ENCODE assay signal across 10 mouse cellular contexts in the genomic region with DNA sequence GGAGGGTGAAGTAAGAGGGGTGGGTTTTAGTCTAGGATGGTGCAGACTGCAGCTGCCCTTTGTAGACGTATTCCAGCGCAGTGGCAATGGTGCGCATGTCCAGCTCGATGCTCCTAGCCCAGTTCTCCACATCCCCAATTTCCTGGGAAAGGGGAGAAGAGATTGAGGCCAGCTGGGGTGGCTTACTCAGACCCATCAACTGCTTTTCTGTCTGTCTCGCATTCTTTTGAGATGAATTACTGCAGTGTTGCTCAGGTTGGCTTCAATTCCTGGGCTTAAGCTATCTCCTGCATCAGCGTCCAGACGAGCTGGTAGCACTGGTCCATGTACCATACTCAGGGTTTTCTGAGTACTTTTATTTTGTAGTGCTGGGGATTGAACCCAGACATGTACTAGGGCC. TPM values are rescaled to one million over a fixed set of nuclear protein-coding genes. Genes with fewer than 3 reads are reported as not detected.
DNase-seq lines count a peak whose midpoint lies in the region; ATAC-seq and TF ChIP-seq lines count a peak whose summit lies in the region.
"Had no signal": no experiment of that assay in that cellular context is flagged by ENCODE, and none has a peak within 500 bp of the region (broad histone marks: within the 10 kb centered on the region; RNA-seq: fewer than 3 reads in every experiment).

No protein-coding gene starts in this region.

- H3K79me2 ChIP-seq in heart, adult 2 months (replicated peaks; ENCODE audit: control insufficient read depth, insufficient read depth, low read length): no peaks in the 10 kb centered on the region
- 0 out of 2 replicates have a peak, but pooled peaks cover 2% of the 10 kb centered on the region for H3K79me2 ChIP-seq in liver, adult 2 months (ENCODE audit: control insufficient read depth, insufficient read depth, low read length)

- 71% methylated on average over 7 of the region's 7 CpGs for WGBS in heart, adult 2 months
- 83% methylated on average over 7 of the region's 7 CpGs for WGBS in heart, embryonic 12.5 days
- 89% methylated on average over 7 of the region's 7 CpGs for WGBS in liver, adult 2 months
- 80% methylated on average over 7 of the region's 7 CpGs for WGBS in liver, embryonic 12.5 days (ENCODE audit: insufficient replicate concordance)
- 88% methylated on average over 7 of the region's 7 CpGs for WGBS in hindbrain, embryonic 13.5 days
- WGBS in stomach, embryonic 14.5 days: 78% methylated on average over 7 of the region's 7 CpGs

- no peak overlapping the region for H3K4me3 ChIP-seq in heart, adult 2 months
- H3K4me3 ChIP-seq in heart, embryonic 12.5 days: no peak overlapping the region
- H3K4me3 ChIP-seq in liver, adult 2 months (ENCODE audit: insufficient read depth, low read depth, low read length): no peak overlapping the region
- no peak overlapping the region for H3K4me3 ChIP-seq in liver, embryonic 12.5 days
- H3K4me3 ChIP-seq in hindbrain, embryonic 13.5 days: no peak overlapping the region
- no peak overlapping the region for H3K4me3 ChIP-seq in stomach, embryonic 14.5 days (ENCODE audit: low read depth, low read length)

- TF ChIP-seq POLR2A in heart, adult 2 months (IDR thresholded peaks at IDR 0.05; ENCODE audit: insufficient read depth, low read depth, low read length): no peak
- TF ChIP-seq POLR2A in liver, adult 2 months (IDR thresholded peaks at IDR 0.05; ENCODE audit: extremely low read depth, insufficient read depth, low read length): no peak

- no peak for DNase-seq in heart, adult 2 months
- no peak for DNase-seq in liver, adult 2 months (ENCODE audit: extremely low read depth, low read depth, low spot score)
- DNase-seq in left cerebral cortex, postnatal 14 days (ENCODE audit: low spot score in 2 of 2): no peak
- DNase-seq: gastrocnemius, postnatal 25 days had no signal

- peaks cover 13% of the 10 kb centered on the region for H3K4me1 ChIP-seq in heart, adult 2 months (ENCODE audit: control insufficient read depth, insufficient read depth, low read length)
- peaks cover 43% of the 10 kb centered on the region for H3K4me1 ChIP-seq in heart, embryonic 12.5 days (replicated peaks)
- H3K4me1 ChIP-seq in liver, adult 2 months (ENCODE audit: control insufficient read depth, insufficient read depth, low read length): peaks cover 30% of the 10 kb centered on the region
- peaks cover 45% of the 10 kb centered on the region for H3K4me1 ChIP-seq in liver, embryonic 12.5 days
- H3K4me1 ChIP-seq in hindbrain, embryonic 13.5 days (replicated peaks): peaks cover 61% of the 10 kb centered on the region
- peaks cover 32% of the 10 kb centered on the region for H3K4me1 ChIP-seq in stomach, embryonic 14.5 days (ENCODE audit: control insufficient read depth, insufficient read depth, low read length)

- H3K9me3 ChIP-seq in heart, embryonic 12.5 days (replicated peaks): no peaks in the 10 kb centered on the region
- no peaks in the 10 kb centered on the region for H3K9me3 ChIP-seq in liver, embryonic 12.5 days (replicated peaks)
- H3K9me3 ChIP-seq in hindbrain, embryonic 13.5 days: no peaks in the 10 kb centered on the region
- H3K9me3 ChIP-seq in stomach, embryonic 14.5 days (ENCODE audit: control insufficient read depth, low read depth, low read length): no peaks in the 10 kb centered on the region

- TF ChIP-seq EP300 in heart, adult 2 months (IDR thresholded peaks at IDR 0.05; ENCODE audit: insufficient read depth, low read depth, low read length): no peak

- ATAC-seq in heart, embryonic 12.5 days (ENCODE audit: insufficient number of reproducible peaks, low FRiP score): no peak
- no peak for ATAC-seq in liver, embryonic 12.5 days
- no peak for ATAC-seq in hindbrain, embryonic 13.5 days (ENCODE audit: low FRiP score)
- no peak for ATAC-seq in stomach, embryonic 14.5 days (ENCODE audit: insufficient number of reproducible peaks, insufficient read depth, low FRiP score, low read depth)
- ATAC-seq in megakaryocyte progenitor cell, adult 5-6 weeks (replicated peaks; ENCODE audit: poor library complexity): no peak

- H3K4me2 ChIP-seq in heart, embryonic 12.5 days: no peak overlapping the region
- no peak overlapping the region for H3K4me2 ChIP-seq in liver, embryonic 12.5 days
- no peak overlapping the region for H3K4me2 ChIP-seq in hindbrain, embryonic 13.5 days
- H3K4me2 ChIP-seq in stomach, embryonic 14.5 days (replicated peaks; ENCODE audit: low read depth, low read length): no peak overlapping the region
- H3K4me2 ChIP-seq: liver, embryonic 11.5 days had no signal

- H3K9ac ChIP-seq in heart, adult 2 months (ENCODE audit: low read depth, low read length): no peak overlapping the region
- no peak overlapping the region for H3K9ac ChIP-seq in heart, embryonic 12.5 days
- H3K9ac ChIP-seq in liver, adult 2 months (ENCODE audit: low read depth, low read length): no peak overlapping the region
- H3K9ac ChIP-seq in liver, embryonic 12.5 days: no peak overlapping the region
- peak overlapping the region; percentile 35 for H3K9ac ChIP-seq in hindbrain, embryonic 13.5 days
- H3K9ac ChIP-seq in stomach, embryonic 14.5 days (replicated peaks; ENCODE audit: low read depth, low read length): no peak overlapping the region

- peak overlapping the region; percentile 57 for H3K27ac ChIP-seq in heart, adult 2 months
- H3K27ac ChIP-seq in heart, embryonic 12.5 days (ENCODE audit: poor library complexity, severe bottlenecking): no peak overlapping the region
- H3K27ac ChIP-seq in liver, adult 2 months (replicated peaks; ENCODE audit: insufficient read depth, low read depth, low read length): peak overlapping the region; percentile 61; the same call in 1 of the 2 replicates
- no peak overlapping the region for H3K27ac ChIP-seq in liver, embryonic 12.5 days
- H3K27ac ChIP-seq in hindbrain, embryonic 13.5 days: peak overlapping the region; percentile 74
- peak overlapping the region; percentile 66; the same call in 1 of the 2 replicates for H3K27ac ChIP-seq in stomach, embryonic 14.5 days (ENCODE audit: low read length)

- H3K36me3 ChIP-seq in heart, adult 2 months (ENCODE audit: control insufficient read depth, insufficient read depth, low read length): no peaks in the 10 kb centered on the region
- peaks cover 32% of the 10 kb centered on the region for H3K36me3 ChIP-seq in heart, embryonic 12.5 days
- no peaks in the 10 kb centered on the region for H3K36me3 ChIP-seq in liver, adult 2 months (ENCODE audit: control insufficient read depth, insufficient read depth, low read length)
- peaks cover 26% of the 10 kb centered on the region for H3K36me3 ChIP-seq in liver, embryonic 12.5 days
- peaks cover 30% of the 10 kb centered on the region for H3K36me3 ChIP-seq in hindbrain, embryonic 13.5 days
- peaks cover 15% of the 10 kb centered on the region for H3K36me3 ChIP-seq in stomach, embryonic 14.5 days (ENCODE audit: control insufficient read depth, insufficient read depth, low read length)

- intact Hi-C loops in heart, adult 2 months (cut with DNase I): loop anchor here (5.0 kb wide), 1 partner anchor 57 kb away; no protein-coding TSS in a partner anchor
- intact Hi-C loops in left cerebral cortex, postnatal 14 days (cut with DNase I): loop anchor here (5.0 kb wide), 1 partner anchor 57 kb away; no protein-coding TSS in a partner anchor

- no peak for TF ChIP-seq CTCF in heart, adult 2 months (IDR thresholded peaks at IDR 0.05)
- no peak for TF ChIP-seq CTCF in liver, adult 2 months (IDR thresholded peaks at IDR 0.05; ENCODE audit: low read depth, low read length)

- H3K27me3 ChIP-seq in heart, adult 2 months (ENCODE audit: control insufficient read depth, insufficient read depth, low read length): no peaks in the 10 kb centered on the region
- no peaks in the 10 kb centered on the region for H3K27me3 ChIP-seq in heart, embryonic 12.5 days (replicated peaks)
- H3K27me3 ChIP-seq in liver, adult 2 months (ENCODE audit: control insufficient read depth, insufficient read depth, low read length): no peaks in the 10 kb centered on the region
- 0 out of 2 replicates have a peak, but pooled peaks cover 8% of the 10 kb centered on the region for H3K27me3 ChIP-seq in liver, embryonic 12.5 days (replicated peaks)
- H3K27me3 ChIP-seq in hindbrain, embryonic 13.5 days: no peaks in the 10 kb centered on the region
- no peaks in the 10 kb centered on the region for H3K27me3 ChIP-seq in stomach, embryonic 14.5 days (ENCODE audit: control insufficient read depth, insufficient read depth, low read length)

RNA-seq across cellular contexts. Expression of a gene that starts 2.7 kb away (rescaled TPM):
- 1 to 10 TPM; 5.2 to 5.9 TPM for total RNA-seq in heart, adult 2 months (2021)
- 19.4 and 24.9 TPM in 2 replicates for polyA plus RNA-seq in heart, adult 2 months (2012; rRNA removed)
- polyA plus RNA-seq in heart, embryonic 12.5 days (2016; fragmentation: Nextera tagmentation; extraction: Ambion mirVana): 6.0 and 6.3 TPM in 2 replicates
- total RNA-seq in liver, adult 2 months (2014; rRNA removed): 30.4 and 33.8 TPM in 2 replicates
- polyA plus RNA-seq in liver, adult 2 months (2012; rRNA removed): 86.2 and 91.8 TPM in 2 replicates
- polyA plus RNA-seq in liver, embryonic 12.5 days (2016; fragmentation: Nextera tagmentation; extraction: Ambion mirVana): 8.2 and 9.0 TPM in 2 replicates
- polyA plus RNA-seq in hindbrain, embryonic 13.5 days (2015; fragmentation: Nextera tagmentation; extraction: Ambion mirVana): 16.6 and 19.3 TPM in 2 replicates
- polyA plus RNA-seq in stomach, embryonic 14.5 days (2014; fragmentation: Nextera tagmentation; extraction: Ambion mirVana): 14.9 and 17.1 TPM in 2 replicates
- total RNA-seq in megakaryocyte progenitor cell, adult 5-6 weeks (2015): 0.90 and 15.7 TPM in 2 replicates
- total RNA-seq in megakaryocyte progenitor cell, adult 5-6 weeks (2017): 0.79 and 2.9 TPM in 2 replicates
- 1 to 10 TPM; 4.8 to 5.1 TPM for total RNA-seq in left cerebral cortex, postnatal 14 days (2021)

RNA-seq across cellular contexts. Expression of a gene that starts 3.9 kb away (rescaled TPM):
- 100 to 1,000 TPM; 181 to 201 TPM for total RNA-seq in heart, adult 2 months (2021)
- polyA plus RNA-seq in heart, adult 2 months (2012; rRNA removed): 229 and 234 TPM in 2 replicates
- 161 and 165 TPM in 2 replicates for polyA plus RNA-seq in heart, embryonic 12.5 days (2016; fragmentation: Nextera tagmentation; extraction: Ambion mirVana)
- total RNA-seq in liver, adult 2 months (2014; rRNA removed): 91.1 and 106 TPM in 2 replicates
- polyA plus RNA-seq in liver, adult 2 months (2012; rRNA removed): 192 and 226 TPM in 2 replicates
- polyA plus RNA-seq in liver, embryonic 12.5 days (2016; fragmentation: Nextera tagmentation; extraction: Ambion mirVana): 82.5 and 83.0 TPM in 2 replicates
- polyA plus RNA-seq in hindbrain, embryonic 13.5 days (2015; fragmentation: Nextera tagmentation; extraction: Ambion mirVana): 281 and 286 TPM in 2 replicates
- polyA plus RNA-seq in stomach, embryonic 14.5 days (2014; fragmentation: Nextera tagmentation; extraction: Ambion mirVana): 222 and 236 TPM in 2 replicates
- total RNA-seq in megakaryocyte progenitor cell, adult 5-6 weeks (2015): 103 and 133 TPM in 2 replicates
- total RNA-seq in megakaryocyte progenitor cell, adult 5-6 weeks (2017): 65.7 and 106 TPM in 2 replicates
- total RNA-seq in left cerebral cortex, postnatal 14 days (2021): 10 to 100 TPM; 71.5 to 78.7 TPM

RNA-seq across cellular contexts. Expression of a gene that starts 13.7 kb away (rescaled TPM):
- 100 to 1,000 TPM; 140 to 155 TPM for total RNA-seq in heart, adult 2 months (2021)
- 151 and 206 TPM in 2 replicates for polyA plus RNA-seq in heart, adult 2 months (2012; rRNA removed)
- 1.4 and 1.5 TPM in 2 replicates for polyA plus RNA-seq in heart, embryonic 12.5 days (2016; fragmentation: Nextera tagmentation; extraction: Ambion mirVana)
- 4.6 and 4.9 TPM in 2 replicates for total RNA-seq in liver, adult 2 months (2014; rRNA removed)
- 9.5 and 11.0 TPM in 2 replicates for polyA plus RNA-seq in liver, adult 2 months (2012; rRNA removed)
- 0.12 and 0.17 TPM in 2 replicates for polyA plus RNA-seq in liver, embryonic 12.5 days (2016; fragmentation: Nextera tagmentation; extraction: Ambion mirVana)
- 5.2 and 6.3 TPM in 2 replicates for polyA plus RNA-seq in hindbrain, embryonic 13.5 days (2015; fragmentation: Nextera tagmentation; extraction: Ambion mirVana)
- 2.6 and 4.4 TPM in 2 replicates for polyA plus RNA-seq in stomach, embryonic 14.5 days (2014; fragmentation: Nextera tagmentation; extraction: Ambion mirVana)
- total RNA-seq in megakaryocyte progenitor cell, adult 5-6 weeks (2015): 0.15 TPM in 1 of 2 replicates, not detected in the other
- not detected in 2 replicates for total RNA-seq in megakaryocyte progenitor cell, adult 5-6 weeks (2017)
- 10 to 100 TPM; 15.6 to 17.6 TPM for total RNA-seq in left cerebral cortex, postnatal 14 days (2021)

RNA-seq across cellular contexts. Expression of a gene that starts 19.2 kb away (rescaled TPM):
- 100 to 1,000 TPM; 132 to 156 TPM for total RNA-seq in heart, adult 2 months (2021)
- 83.2 and 101 TPM in 2 replicates for polyA plus RNA-seq in heart, adult 2 months (2012; rRNA removed)
- 341 and 358 TPM in 2 replicates for polyA plus RNA-seq in heart, embryonic 12.5 days (2016; fragmentation: Nextera tagmentation; extraction: Ambion mirVana)
- 4.1 and 5.2 TPM in 2 replicates for total RNA-seq in liver, adult 2 months (2014; rRNA removed)
- polyA plus RNA-seq in liver, adult 2 months (2012; rRNA removed): 2.9 and 4.4 TPM in 2 replicates
- 127 and 129 TPM in 2 replicates for polyA plus RNA-seq in liver, embryonic 12.5 days (2016; fragmentation: Nextera tagmentation; extraction: Ambion mirVana)
- polyA plus RNA-seq in hindbrain, embryonic 13.5 days (2015; fragmentation: Nextera tagmentation; extraction: Ambion mirVana): 198 and 229 TPM in 2 replicates
- polyA plus RNA-seq in stomach, embryonic 14.5 days (2014; fragmentation: Nextera tagmentation; extraction: Ambion mirVana): 663 and 664 TPM in 2 replicates
- total RNA-seq in megakaryocyte progenitor cell, adult 5-6 weeks (2015): 210 and 275 TPM in 2 replicates
- 143 and 180 TPM in 2 replicates for total RNA-seq in megakaryocyte progenitor cell, adult 5-6 weeks (2017)
- 10 to 100 TPM; 55.4 to 61.0 TPM for total RNA-seq in left cerebral cortex, postnatal 14 days (2021)

RNA-seq across cellular contexts. Expression of a gene that starts 28.4 kb away (rescaled TPM):
- 1 to 10 TPM; 2.0 to 2.5 TPM for total RNA-seq in heart, adult 2 months (2021)
- 0.78 and 1.1 TPM in 2 replicates for polyA plus RNA-seq in heart, adult 2 months (2012; rRNA removed)
- 4.3 and 5.0 TPM in 2 replicates for polyA plus RNA-seq in heart, embryonic 12.5 days (2016; fragmentation: Nextera tagmentation; extraction: Ambion mirVana)
- 0.09 and 0.13 TPM in 2 replicates for total RNA-seq in liver, adult 2 months (2014; rRNA removed)
- 0.04 and 0.05 TPM in 2 replicates for polyA plus RNA-seq in liver, adult 2 months (2012; rRNA removed)
- polyA plus RNA-seq in liver, embryonic 12.5 days (2016; fragmentation: Nextera tagmentation; extraction: Ambion mirVana): 1.8 and 1.9 TPM in 2 replicates
- polyA plus RNA-seq in hindbrain, embryonic 13.5 days (2015; fragmentation: Nextera tagmentation; extraction: Ambion mirVana): 10.2 and 10.3 TPM in 2 replicates
- 4.2 and 4.6 TPM in 2 replicates for polyA plus RNA-seq in stomach, embryonic 14.5 days (2014; fragmentation: Nextera tagmentation; extraction: Ambion mirVana)
- 0.07 TPM in 1 of 2 replicates, not detected in the other for total RNA-seq in megakaryocyte progenitor cell, adult 5-6 weeks (2015)
- total RNA-seq in megakaryocyte progenitor cell, adult 5-6 weeks (2017): 0.34 TPM in 1 of 2 replicates, not detected in the other
- total RNA-seq in left cerebral cortex, postnatal 14 days (2021): 10 to 100 TPM; 11.6 to 15.7 TPM

Comparison
In these comparisons a context has a peak if more than half of its experiments do, and no peak if none do; other contexts are left out.
1. H3K27ac ChIP-seq: peak in heart, adult 2 months (single experiment), liver, adult 2 months (single experiment), hindbrain, embryonic 13.5 days (single experiment) and stomach, embryonic 14.5 days (single experiment); none in heart, embryonic 12.5 days (single experiment) and liver, embryonic 12.5 days (single experiment).
2. RNA of a gene that starts 13.7 kb away (polyA plus RNA-seq): 151 to 206 TPM in heart, adult 2 months; 9.5 to 11.0 TPM in liver, adult 2 months, 5.2 to 6.3 TPM in hindbrain, embryonic 13.5 days, 2.6 to 4.4 TPM in stomach, embryonic 14.5 days, 1.4 to 1.5 TPM in heart, embryonic 12.5 days and 0.12 to 0.17 TPM in liver, embryonic 12.5 days; every median in the first group is over 10 times any median in the second.